Mouse (Mus musculus): Measurements from ENCODE around the gene Sde2. TPM values are rescaled to one million over a fixed set of nuclear protein-coding genes. Genes with fewer than 3 reads are reported as not detected.
A peak's percentile ranks its signal among the peaks of the same experiment; 100 is the strongest.
"Not testable (repeated sequence)": the region's sequence is repeated elsewhere in the genome, so short reads cannot be mapped to it uniquely, and the experiment has no call there.

Sde2 gene
- polyA plus RNA-seq, 3 experiments from 2014 or later: 33.8 to 42.9 (median 37.5) TPM

GRCm38 (mm10) chr1:180835273-180836015 is 15.5 kb upstream of the Sde2 start:
- no peak for ATAC-seq

GRCm38 (mm10) chr1:180836467-180836866 is 14.5 kb upstream of the Sde2 start:
- not testable (repeated sequence) for ATAC-seq

- ATAC-seq: no peak
These were observed 13.7 kb upstream of the Sde2 start for GRCm38 (mm10) chr1:180837186-180837585.

GRCm38 (mm10) chr1:180838014-180838413 is 12.9 kb upstream of the Sde2 start:
- no peak for ATAC-seq

GRCm38 (mm10) chr1:180839201-180839910 is 11.6 kb upstream of the Sde2 start:
- no peak for ATAC-seq

GRCm38 (mm10) chr1:180841561-180842300 is 9.2 kb upstream of the Sde2 start:
- no peak for ATAC-seq

- ATAC-seq: peak; percentile 59
These were observed 2.8 kb upstream of the Sde2 start for GRCm38 (mm10) chr1:180848114-180848510.

- ATAC-seq: peak; percentile 11
These were observed 2.3 kb upstream of the Sde2 start for GRCm38 (mm10) chr1:180848511-180849241.

GRCm38 (mm10) chr1:180849701-180850301 is 1.1 kb upstream of the Sde2 start:
- no peak for ATAC-seq

GRCm38 (mm10) chr1:180858763-180859162 is 7.8 kb downstream of the Sde2 start:
- no peak for ATAC-seq

- ATAC-seq: no peak
These were observed 9.1 kb downstream of the Sde2 start for GRCm38 (mm10) chr1:180860030-180860429.

GRCm38 (mm10) chr1:180863606-180864005 is 12.7 kb downstream of the Sde2 start:
- ATAC-seq: peak; percentile 69

- no peak for ATAC-seq
These were observed 15.1 kb downstream of the Sde2 start for GRCm38 (mm10) chr1:180866001-180866400.

GRCm38 (mm10) chr1:180870122-180870650 is 19.3 kb downstream of the Sde2 start:
- ATAC-seq: no peak

- ATAC-seq: peak; percentile 65
These were observed 23.0 kb downstream of the Sde2 start for GRCm38 (mm10) chr1:180873861-180874484.

- no peak for ATAC-seq
These were observed 23.7 kb downstream of the Sde2 start for GRCm38 (mm10) chr1:180874615-180875014.

GRCm38 (mm10) chr1:180875126-180875525 is 24.2 kb downstream of the Sde2 start:
- ATAC-seq: no peak

GRCm38 (mm10) chr1:180877466-180877865 is 26.5 kb downstream of the Sde2 start:
- ATAC-seq: no peak

- ATAC-seq: no peak
These were observed 30.8 kb downstream of the Sde2 start for GRCm38 (mm10) chr1:180881768-180882167.

GRCm38 (mm10) chr1:180883731-180884130 is 32.8 kb downstream of the Sde2 start:
- no peak for ATAC-seq

GRCm38 (mm10) chr1:180884484-180884883 is 33.6 kb downstream of the Sde2 start:
- no peak for ATAC-seq

All from inflammation-experienced regulatory T-cells, adult 6 months (primary cell).